Mouse (Mus musculus) heart, postnatal 0 days (tissue): ENCODE data around the gene Stk10. TPM values are rescaled to one million over a fixed set of nuclear protein-coding genes. Genes with fewer than 3 reads are reported as not detected.

Experiments used
- ATAC-seq: fragments of 200-750 bp; cut with Nextera tagmentation; 2 replicates; pipeline ENCODE4 v1.8.0; 2017; ENCODE audit warnings: low read depth, moderate number of reproducible peaks, moderate library complexity; ENCODE audit not compliant: insufficient read depth
- DNase-seq: peaks from one replicate; pipeline ENCODE4 v3.0.0-alpha.2; 2016; ENCODE audit warnings: low spot score
- H3K27ac ChIP-seq: fragments of 300-500 bp; sonication (generic); 2 replicates; pipeline ENCODE4 v1.5.1; 2014; ENCODE audit warnings: low read depth, mild to moderate bottlenecking
- H3K27me3 ChIP-seq: fragments of 300-500 bp; sonication (generic); 2 replicates; pipeline ENCODE4 v1.6.1; 2014; ENCODE audit warnings: low read length, mixed read lengths; ENCODE audit not compliant: control insufficient read depth, insufficient read depth
- H3K36me3 ChIP-seq: fragments of 300-500 bp; sonication (generic); replicated peaks from 2 replicates; pipeline ENCODE4 v1.6.1; 2014; ENCODE audit warnings: low read length, mixed read lengths; ENCODE audit not compliant: control insufficient read depth, insufficient read depth
- H3K4me1 ChIP-seq: fragments of 300-500 bp; sonication (generic); 2 replicates; pipeline ENCODE4 v1.6.1; 2014; ENCODE audit warnings: antibody characterized with exemption; ENCODE audit not compliant: control insufficient read depth, insufficient read depth
- H3K4me2 ChIP-seq: fragments of 300-500 bp; sonication (generic); 2 replicates; pipeline ENCODE4 v1.6.1; 2014; ENCODE audit warnings: low read depth, mild to moderate bottlenecking, low read length, moderate library complexity
- H3K4me3 ChIP-seq: fragments of 300-500 bp; sonication (generic); 2 replicates; pipeline ENCODE4 v1.5.1; 2014; ENCODE audit warnings: low read depth, low read length
- H3K9ac ChIP-seq: fragments of 300-500 bp; sonication (generic); replicated peaks from 2 replicates; pipeline ENCODE4 v1.6.1; 2014; ENCODE audit warnings: low read depth, low read length, mixed read lengths
- H3K9me3 ChIP-seq: fragments of 300-500 bp; sonication (generic); replicated peaks from 2 replicates; pipeline ENCODE4 v1.6.1; 2016; ENCODE audit warnings: low read length; ENCODE audit not compliant: control insufficient read depth
- CTCF ChIP-seq: IDR thresholded peaks from 2 replicates; pipeline ENCODE4 v1.5.1; 2016; ENCODE audit warnings: antibody characterized with exemption, control low read depth, low read depth
- EP300 ChIP-seq: IDR thresholded peaks from 2 replicates; pipeline ENCODE4 v1.6.1; 2016; ENCODE audit warnings: antibody characterized with exemption, low read depth
- WGBS: fragments of 180-500 bp; shearing (Covaris S2); extraction: QIAGEN DNeasy Blood & Tissue Kit; methylation state at CpG from one replicate; pipeline ENCODE4 v1.1.7; 2014; 5-methylcytosine and 5-hydroxymethylcytosine counted together
- polyA plus RNA-seq: library from polyadenylated mRNA; unstranded; fragments of >200 nt; fragmentation: Nextera tagmentation; extraction: Ambion mirVana; gene quantifications from 2 replicates; pipeline ENCODE4 v1.2.1, GENCODE M21; 2015
- total RNA-seq: library from RNA; depleted of rRNA; stranded (reverse); fragments of >200 nt; gene quantifications from 2 replicates; pipeline ENCODE4 v1.2.3, GENCODE M21; 2014; ENCODE audit warnings: low replicate concordance; rRNA removed

Stk10 gene
- total RNA-seq (4.3 and 6.2 TPM in 2 replicates), polyA plus RNA-seq (1.4 and 1.6 TPM in 2 replicates)

GRCm38 (mm10) chr11:32532765-32533481, at the start of gene Stk10:
Stk10 (plus strand) TSS chr11:32533305.
- no peaks in the 10 kb centered on the region for H3K36me3 ChIP-seq
- WGBS, result under 1% methylated on average over 79 of the region's 82 CpGs
- peak within 1 kb of the TSS; percentile 97 for H3K4me2 ChIP-seq
- peak within 1 kb of the TSS; percentile 73 for H3K4me3 ChIP-seq
- DNase-seq, result peak; percentile 84
- peaks cover 6% of the 10 kb centered on the region; the same call in 1 of the 2 replicates for H3K4me1 ChIP-seq
- no peaks in the 10 kb centered on the region for H3K27me3 ChIP-seq
- H3K9me3 ChIP-seq, result no peaks in the 10 kb centered on the region
- ATAC-seq, result peak; percentile 97
- H3K9ac ChIP-seq, result peak within 1 kb of the TSS; percentile 49
- H3K27ac ChIP-seq, result peak within 1 kb of the TSS; percentile 55
- TF ChIP-seq EP300 (no peak), CTCF (no peak)

- Histone ChIP-seq H3K9ac (no peak overlapping the region), H3K4me3 (no peak overlapping the region), H3K4me2 (no peak overlapping the region), H3K36me3 (no peaks in the 10 kb centered on the region), H3K27ac (no peak overlapping the region), H3K4me1 (peaks cover 18% of the 10 kb centered on the region), H3K27me3 (no peaks in the 10 kb centered on the region), H3K9me3 (no peaks in the 10 kb centered on the region)
- no peak for TF ChIP-seq EP300
- TF ChIP-seq CTCF, result no peak
- no peak for DNase-seq
- 61% methylated on average over 3 of the region's 3 CpGs for WGBS
- no peak for ATAC-seq
These were observed 47.8 kb upstream of the Stk10 start for GRCm38 (mm10) chr11:32485290-32485689.

GRCm38 (mm10) chr11:32486621-32487020, 46.5 kb upstream of the Stk10 start:
- ATAC-seq (no peak), DNase-seq (no peak)
- WGBS, result 15% methylated on average over 3 of the region's 3 CpGs
- Histone ChIP-seq H3K4me1 (peaks cover 23% of the 10 kb centered on the region), H3K36me3 (no peaks in the 10 kb centered on the region), H3K4me3 (no peak overlapping the region), H3K27me3 (no peaks in the 10 kb centered on the region), H3K27ac (no peak overlapping the region), H3K4me2 (no peak overlapping the region), H3K9me3 (no peaks in the 10 kb centered on the region), H3K9ac (no peak overlapping the region)
- TF ChIP-seq EP300 (no peak), CTCF (no peak)

GRCm38 (mm10) chr11:32487501-32487900, 45.6 kb upstream of the Stk10 start:
- Histone ChIP-seq H3K9me3 (no peaks in the 10 kb centered on the region), H3K4me2 (no peak overlapping the region), H3K27me3 (no peaks in the 10 kb centered on the region), H3K4me1 (peaks cover 23% of the 10 kb centered on the region), H3K4me3 (no peak overlapping the region), H3K27ac (no peak overlapping the region), H3K36me3 (no peaks in the 10 kb centered on the region), H3K9ac (no peak overlapping the region)
- ATAC-seq, result no peak
- 95% methylated on average over 3 of the region's 3 CpGs for WGBS
- no peak for DNase-seq
- TF ChIP-seq EP300 (no peak), CTCF (peak; percentile 10; the same call in 1 of the 2 replicates)

GRCm38 (mm10) chr11:32488344-32488743, 44.8 kb upstream of the Stk10 start:
- peaks cover 23% of the 10 kb centered on the region for H3K4me1 ChIP-seq
- H3K4me3 ChIP-seq, result no peak overlapping the region
- H3K9ac ChIP-seq, result no peak overlapping the region
- DNase-seq (no peak), ATAC-seq (no peak)
- H3K27ac ChIP-seq, result no peak overlapping the region
- no peaks in the 10 kb centered on the region for H3K36me3 ChIP-seq
- H3K9me3 ChIP-seq, result no peaks in the 10 kb centered on the region
- no peak for TF ChIP-seq CTCF
- no peak for TF ChIP-seq EP300
- H3K27me3 ChIP-seq, result no peaks in the 10 kb centered on the region
- no peak overlapping the region for H3K4me2 ChIP-seq
